Mouse (Mus musculus) Muller cell, postnatal 12 days (primary cell): ENCODE data around the gene Hsd17b14.
"Not testable (repeated sequence)": the region's sequence is repeated elsewhere in the genome, so short reads cannot be mapped to it uniquely, and the experiment has no call there.

ENCODE experiments used
- DNase-seq: peaks from one replicate; pipeline ENCODE4 v3.0.0-alpha.2; 2015; ENCODE audit errors: inconsistent ontology term

The Hsd17b14 gene

GRCm38 (mm10) chr7:45554744-45555143, at the start of gene Hsd17b14:
TSS of gene Hsd17b14 (plus strand) at chr7:45554893.
- no peak for DNase-seq

DNA sequence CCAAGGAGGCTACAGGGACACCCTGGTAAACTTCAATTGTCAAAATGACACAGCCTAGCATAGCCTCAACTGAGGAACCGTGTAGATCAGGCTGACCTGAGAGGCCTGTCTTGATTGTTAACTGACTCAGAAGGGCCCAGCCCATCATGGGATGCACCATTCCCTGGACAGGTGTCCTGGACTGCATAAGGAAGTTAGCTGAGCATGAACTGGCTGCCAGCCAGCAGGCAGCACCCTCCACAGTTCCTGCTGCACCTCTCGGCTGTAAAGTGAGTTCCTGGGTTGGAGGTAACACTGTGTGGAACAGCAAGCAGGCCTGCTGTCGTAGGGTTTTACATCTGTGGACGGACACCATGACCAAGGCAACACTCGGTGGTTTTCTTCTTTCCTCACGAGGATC, 47.1 kb upstream of the Hsd17b14 start:
- DNase-seq, result no peak

DNA sequence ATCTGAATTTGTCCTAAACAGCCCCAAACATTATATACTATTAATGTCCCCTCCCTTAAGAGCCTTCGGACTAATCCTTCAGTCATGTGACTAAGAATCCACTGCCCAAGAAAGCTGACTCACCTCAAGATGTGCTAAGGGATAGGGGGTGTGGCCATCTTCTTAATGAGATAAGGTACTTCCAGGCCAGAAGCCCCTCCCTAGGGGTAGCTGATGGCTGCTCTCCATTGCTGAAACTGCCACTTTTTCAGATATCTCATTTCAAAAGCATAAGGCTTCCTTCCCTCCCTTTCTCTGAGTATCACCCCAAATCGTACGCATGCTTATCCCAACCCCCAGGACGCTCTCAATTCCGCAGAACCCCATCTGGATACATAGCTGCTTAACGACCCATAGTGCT, 46.1 kb upstream of the Hsd17b14 start:
- DNase-seq, result no peak

DNA sequence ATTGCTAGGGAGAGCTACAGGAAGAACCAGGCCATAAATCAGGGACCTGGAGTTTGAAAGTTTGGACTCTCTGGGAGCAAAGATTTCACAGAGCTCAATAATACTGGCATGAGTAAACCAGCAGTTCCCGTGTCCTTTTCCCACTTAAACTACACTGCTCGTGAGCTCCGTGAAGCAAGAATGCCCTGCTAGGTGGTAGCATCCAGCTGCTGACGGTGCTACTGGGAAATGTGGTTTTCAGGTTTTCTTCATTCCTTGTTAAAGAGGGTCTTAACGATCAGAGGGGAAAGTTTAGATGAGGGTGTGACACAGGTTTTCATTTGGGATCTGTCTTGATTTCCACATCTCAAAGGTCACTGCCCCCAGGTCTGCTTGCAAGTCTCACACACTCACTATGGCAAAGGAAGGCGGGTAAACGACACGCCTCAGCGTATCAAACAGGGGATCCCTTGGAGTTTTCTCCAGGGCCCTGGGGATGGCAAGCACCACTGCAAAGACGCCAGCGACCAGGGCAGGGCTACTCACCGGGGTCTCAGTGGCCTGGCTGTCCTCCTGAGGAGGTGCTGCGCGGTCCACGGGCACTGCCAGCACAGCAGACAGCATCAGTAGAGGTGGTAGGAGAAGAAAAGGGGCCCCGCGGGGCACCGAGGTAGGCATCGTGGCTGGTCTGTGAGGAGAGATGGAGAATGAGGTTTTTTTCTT, 45.4 kb upstream of the Hsd17b14 start:
- DNase-seq, result no peak

- peak; percentile 94 for DNase-seq
These were observed 44.5 kb upstream of the Hsd17b14 start, which contains the start of gene Nucb1 for GRCm38 (mm10) chr7:45509912-45510787. TSS of gene Nucb1 (minus strand) at chr7:45510406.

DNA sequence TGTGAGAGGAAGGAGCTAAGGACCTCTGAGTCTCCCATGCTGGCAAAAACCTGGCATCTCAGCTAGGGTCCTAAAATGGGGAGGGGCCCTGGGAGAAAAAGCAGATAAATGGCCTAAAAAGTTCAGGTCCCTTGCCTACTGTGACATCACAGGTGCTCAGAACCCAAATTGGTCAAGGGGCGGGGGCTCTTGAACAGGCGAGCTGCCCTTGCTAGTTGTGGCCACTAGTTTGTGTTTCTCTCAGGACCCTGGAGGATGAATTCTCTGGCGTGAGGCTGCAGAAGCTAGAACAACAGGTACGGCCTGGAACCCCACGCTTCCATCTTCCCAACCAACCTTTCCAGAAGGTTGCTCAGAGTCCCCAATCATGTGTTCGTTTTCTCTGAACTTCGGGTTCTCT, 40.3 kb upstream of the Hsd17b14 start:
- DNase-seq, result no peak

- DNase-seq, result no peak
These were observed 39.3 kb upstream of the Hsd17b14 start for GRCm38 (mm10) chr7:45515436-45515835.

- DNase-seq, result not testable (repeated sequence)
These were observed 37.8 kb upstream of the Hsd17b14 start for GRCm38 (mm10) chr7:45516846-45517245.

- no peak for DNase-seq
These were observed 36.1 kb upstream of the Hsd17b14 start for GRCm38 (mm10) chr7:45518618-45519017.

DNA sequence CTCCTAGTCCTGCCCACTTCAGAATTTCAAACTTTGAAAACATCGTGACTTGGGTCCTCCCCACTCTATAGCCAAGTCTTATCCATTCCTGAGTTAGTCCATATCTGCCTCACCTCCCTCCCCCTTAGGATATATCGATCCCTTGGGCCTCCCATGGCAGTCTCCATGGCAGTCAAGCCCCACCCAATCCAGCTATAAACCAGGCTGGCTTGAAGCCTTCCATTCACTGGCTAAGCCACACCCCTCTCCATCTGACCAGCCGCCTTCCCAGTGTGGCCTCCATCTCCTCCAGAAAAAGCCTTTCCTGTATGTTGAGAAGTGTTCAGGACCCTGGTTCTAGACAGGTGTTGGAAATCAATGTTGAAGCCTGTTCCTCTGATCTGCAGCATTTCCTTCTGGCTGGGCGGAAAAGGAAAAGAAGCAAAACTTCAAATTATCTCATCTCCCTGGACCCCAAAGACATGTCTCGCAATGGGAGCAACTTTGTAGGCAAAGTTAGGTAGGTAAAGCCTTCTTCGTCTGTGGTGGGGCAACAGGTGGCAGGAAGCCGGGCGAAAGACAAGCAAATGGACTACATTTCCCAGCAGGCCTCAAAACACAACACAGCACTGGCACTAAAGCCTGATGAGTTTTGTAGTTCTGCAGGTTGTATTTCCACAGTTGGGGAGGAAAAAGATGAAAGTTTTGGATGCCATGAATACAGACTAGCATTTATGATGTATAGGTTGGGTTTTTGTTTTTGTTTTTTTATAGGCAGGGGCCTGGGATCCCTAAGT, 35.2 kb upstream of the Hsd17b14 start:
- no peak for DNase-seq

- no peak for DNase-seq
These were observed 34.1 kb upstream of the Hsd17b14 start for GRCm38 (mm10) chr7:45520605-45521004.

- peak; percentile 91 for DNase-seq
These were observed 32.9 kb upstream of the Hsd17b14 start for GRCm38 (mm10) chr7:45521728-45522184.

GRCm38 (mm10) chr7:45522194-45522752, 32.4 kb upstream of the Hsd17b14 start:
- no peak for DNase-seq

DNA sequence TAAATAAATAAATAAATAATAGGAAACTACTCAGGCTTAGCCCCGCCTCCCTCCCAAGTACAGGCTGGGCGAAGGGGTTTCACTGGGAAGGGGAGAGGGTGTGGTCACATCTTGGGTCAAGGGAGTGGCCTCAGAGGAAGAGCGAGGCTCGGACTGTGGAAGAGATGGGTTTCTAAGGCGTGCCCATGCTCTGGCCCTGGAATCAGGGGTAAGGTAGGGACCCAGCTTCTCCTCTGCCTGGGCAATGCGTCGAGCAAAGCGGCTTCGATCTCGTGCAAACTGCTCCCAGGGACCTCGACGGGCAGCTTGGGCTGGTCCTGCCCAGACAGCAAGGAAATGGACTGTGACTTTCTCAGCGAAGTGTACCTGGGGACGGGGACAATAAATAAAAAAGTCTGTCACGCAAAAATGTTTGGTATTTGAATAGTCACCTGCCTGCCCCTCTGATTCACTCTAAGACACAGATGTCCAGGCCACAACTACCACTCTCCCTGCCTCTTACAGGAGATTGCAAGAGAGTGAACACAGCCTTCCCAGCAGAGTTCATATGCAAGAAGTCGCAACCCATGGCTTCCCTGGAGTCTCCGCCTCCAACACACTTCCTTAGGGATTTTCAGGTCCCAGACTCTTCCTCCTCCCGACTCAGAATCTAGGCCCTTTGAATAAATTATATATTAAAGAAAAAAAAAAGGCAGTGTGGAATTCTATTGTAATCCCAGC, 31.6 kb upstream of the Hsd17b14 start:
- peak; percentile 14 for DNase-seq

DNA sequence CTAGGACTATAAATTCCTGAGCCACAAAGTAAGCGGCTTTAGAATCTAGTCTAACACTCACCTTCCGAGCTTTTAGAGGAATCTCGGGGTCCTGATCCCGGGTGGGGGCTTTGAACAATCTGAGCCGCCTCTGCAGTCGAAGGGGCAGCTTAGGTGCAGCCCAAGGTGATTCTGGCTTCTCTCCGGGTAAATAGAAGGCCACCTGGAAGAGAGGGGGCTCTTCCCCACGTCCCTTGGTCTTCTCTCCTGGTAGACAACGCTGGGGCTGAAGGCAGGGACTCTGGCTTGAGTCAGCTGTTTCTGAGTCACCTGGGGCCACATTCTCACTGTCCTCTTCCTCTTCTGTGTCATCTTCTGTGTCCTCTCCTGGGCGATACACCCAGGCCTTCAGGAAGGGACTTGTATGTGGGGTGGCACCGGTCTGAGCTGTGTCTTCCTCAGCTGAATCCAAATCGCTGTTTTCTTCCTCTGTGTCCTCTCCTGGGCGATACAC, 31.0 kb upstream of the Hsd17b14 start:
- no peak for DNase-seq

GRCm38 (mm10) chr7:45524841-45525621, 29.7 kb upstream of the Hsd17b14 start:
- DNase-seq, result peak; percentile 76

DNA sequence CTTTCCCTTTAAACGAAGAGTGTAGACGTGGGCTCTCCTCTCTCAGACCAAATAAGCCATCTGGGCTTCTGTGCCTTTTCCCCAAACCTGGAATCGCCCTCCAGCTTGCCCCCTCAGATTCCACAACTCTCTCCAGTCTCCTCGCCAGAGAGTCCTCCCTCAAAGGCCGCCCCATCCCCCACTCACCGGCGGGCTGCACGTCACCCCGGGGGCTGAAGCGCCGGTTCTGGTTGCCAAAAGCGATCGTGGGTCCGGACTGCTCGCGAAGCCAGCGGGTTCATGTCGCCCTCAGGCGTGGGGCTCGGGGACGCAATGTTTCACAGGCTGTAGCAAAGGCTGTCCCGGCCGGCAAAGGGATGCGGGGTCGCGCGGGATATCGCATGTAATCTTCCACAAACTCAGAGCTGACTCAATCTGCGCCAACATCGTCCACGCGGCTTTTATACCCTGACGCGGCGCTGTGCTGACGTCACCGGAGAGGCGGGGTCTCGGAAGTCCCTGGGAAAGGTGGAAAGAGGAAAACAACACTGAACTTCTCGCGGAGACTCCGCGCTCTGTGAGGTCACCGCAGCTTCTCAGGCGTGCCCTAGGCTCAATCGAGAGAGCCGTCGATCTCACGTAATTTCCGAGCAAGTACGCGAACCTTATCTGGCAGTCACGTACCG, 28.8 kb upstream of the Hsd17b14 start, which contains the start of the genes Ppp1r15a and Plekha4:
Gene Ppp1r15a (minus strand): TSS at position 460 of the 665 bp plus-strand sequence.
Gene Plekha4 (plus strand): TSS at position 522 of the 665 bp plus-strand sequence.
- peak; percentile 97 for DNase-seq

DNA sequence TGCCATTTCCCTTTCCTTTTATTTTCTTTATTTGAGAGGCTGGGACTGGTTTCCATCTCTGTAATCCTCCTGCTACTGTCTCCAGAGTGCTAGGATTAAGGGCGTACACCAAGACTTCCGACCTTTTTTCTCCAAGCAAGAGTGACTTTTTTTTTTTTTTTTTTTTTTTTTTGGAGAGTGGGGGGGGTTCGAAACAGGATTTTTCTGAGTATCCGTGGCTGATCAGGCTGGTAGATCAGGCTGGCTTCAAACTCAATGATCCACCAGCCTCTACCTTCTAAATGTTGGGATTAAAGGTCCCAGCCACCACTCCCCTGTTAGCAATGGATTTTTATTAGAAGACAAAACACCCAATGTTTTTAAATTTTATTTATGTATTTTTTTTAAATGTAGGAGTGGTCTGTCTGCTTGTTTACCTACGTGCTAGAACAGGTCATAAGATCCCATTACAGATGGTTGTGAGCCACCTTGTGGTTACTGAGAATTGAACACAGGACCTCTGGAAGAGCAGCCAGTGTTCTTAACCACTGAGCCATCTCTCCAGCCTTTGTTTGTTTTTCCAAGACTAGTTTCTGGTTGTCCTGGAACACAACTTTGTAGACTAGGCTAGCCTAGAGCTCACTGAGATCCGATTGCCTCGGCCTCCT, 28.1 kb upstream of the Hsd17b14 start:
- DNase-seq, result peak; percentile 42

DNA sequence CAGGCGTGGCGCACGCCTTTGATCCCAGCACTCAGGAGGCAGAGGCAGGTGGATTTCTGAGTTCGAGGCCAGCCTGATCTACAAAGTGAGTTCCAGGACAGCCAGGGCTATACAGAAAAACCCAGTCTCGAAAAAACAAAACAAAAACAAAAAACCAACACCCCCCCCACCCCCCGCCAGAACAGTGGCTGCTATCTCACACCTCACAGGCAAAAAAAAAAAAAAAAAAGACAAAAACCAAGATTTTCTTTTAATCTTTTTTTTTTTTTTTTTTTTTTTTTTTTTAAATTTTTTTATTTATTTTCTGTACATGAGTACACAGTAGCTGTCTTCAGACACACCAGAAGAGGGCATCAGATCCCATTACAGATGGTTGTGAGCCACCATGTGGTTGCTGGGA, 27.5 kb upstream of the Hsd17b14 start:
- not testable (repeated sequence) for DNase-seq
